Mouse (Mus musculus): ENCODE results near the gene Ehf. TPM values are rescaled to one million over a fixed set of nuclear protein-coding genes. Genes with fewer than 3 reads are reported as not detected.

The Ehf gene
- 0.08 and 0.19 TPM in 2 replicates for polyA plus RNA-seq (2015; fragmentation: Nextera tagmentation; extraction: Ambion mirVana)

DNA sequence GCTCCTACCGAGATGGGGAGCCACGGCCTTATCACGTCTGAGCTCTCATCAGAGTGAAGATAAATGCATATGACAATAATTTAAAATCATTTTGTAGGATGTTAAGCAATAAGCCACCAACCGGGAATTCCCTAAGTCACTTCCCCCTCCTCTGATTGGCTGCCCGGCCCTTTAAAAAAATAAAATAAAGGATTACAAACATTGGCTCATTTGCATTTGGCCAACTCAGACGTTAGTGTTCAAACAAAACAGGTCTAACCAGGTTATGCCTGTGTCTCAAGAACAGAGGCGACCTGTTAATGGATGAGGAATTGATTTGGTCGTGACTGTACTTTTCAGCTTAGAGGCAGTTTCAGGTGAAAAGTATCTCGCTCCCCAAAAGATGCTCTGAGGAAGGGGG is at the start of gene Ehf:
Gene Ehf (minus strand): TSS at position 147 of the 400 bp plus-strand sequence.
- Histone ChIP-seq H3K27me3 (no peaks in the 10 kb centered on the region), H3K36me3 (no peaks in the 10 kb centered on the region), H3K4me1 (replicated peaks) (peaks cover 62% of the 10 kb centered on the region), H3K4me2 (peak within 1 kb of the TSS; percentile 33), H3K27ac (no peak within 1 kb of the TSS), H3K4me3 (replicated peaks) (no peak within 1 kb of the TSS), H3K9me3 (replicated peaks) (no peaks in the 10 kb centered on the region), H3K9ac (no peak within 1 kb of the TSS)
- ATAC-seq (ENCODE audit: low read depth) (no peak), DNase-seq (no peak)
- WGBS (ENCODE audit: insufficient replicate concordance), result 30% methylated on average over 9 of the region's 9 CpGs

DNA sequence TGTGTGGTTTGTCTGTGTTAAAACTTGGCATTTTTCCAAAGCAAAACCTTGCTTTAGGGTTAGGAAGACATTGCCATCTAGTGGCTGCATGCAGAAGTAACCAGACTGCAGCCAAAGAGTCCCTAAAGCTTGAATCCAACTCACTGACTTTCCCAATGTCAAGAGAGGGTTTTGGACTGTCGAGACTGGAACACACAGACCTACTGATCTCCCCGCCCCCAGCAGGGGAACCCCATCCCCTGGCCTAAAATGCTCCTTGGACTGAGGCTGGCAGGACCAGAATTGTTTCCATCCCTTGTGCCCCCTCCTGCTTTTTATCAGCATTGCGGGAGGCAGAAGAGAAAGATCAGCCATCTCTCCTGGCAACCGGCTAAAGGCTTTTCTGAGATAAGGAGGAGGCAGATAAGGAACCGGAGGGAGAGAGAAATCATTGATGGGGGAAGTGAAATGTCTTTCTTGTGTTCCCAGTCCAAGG is 44.4 kb upstream of the Ehf start:
- H3K4me2 ChIP-seq, result 0 out of 2 replicates have a peak overlapping the region, but pooled peaks have one; percentile 1
- H3K36me3 ChIP-seq, result no peaks in the 10 kb centered on the region
- DNase-seq (no peak), ATAC-seq (ENCODE audit: low read depth) (no peak)
- peaks cover 10% of the 10 kb centered on the region for H3K4me1 ChIP-seq (replicated peaks)
- H3K27me3 ChIP-seq, result no peaks in the 10 kb centered on the region
- H3K4me3 ChIP-seq (replicated peaks), result no peak overlapping the region
- H3K9ac ChIP-seq, result no peak overlapping the region
- 2% methylated on average over 5 of the region's 5 CpGs for WGBS (ENCODE audit: insufficient replicate concordance)
- H3K9me3 ChIP-seq (replicated peaks), result no peaks in the 10 kb centered on the region
- no peak overlapping the region for H3K27ac ChIP-seq

DNA sequence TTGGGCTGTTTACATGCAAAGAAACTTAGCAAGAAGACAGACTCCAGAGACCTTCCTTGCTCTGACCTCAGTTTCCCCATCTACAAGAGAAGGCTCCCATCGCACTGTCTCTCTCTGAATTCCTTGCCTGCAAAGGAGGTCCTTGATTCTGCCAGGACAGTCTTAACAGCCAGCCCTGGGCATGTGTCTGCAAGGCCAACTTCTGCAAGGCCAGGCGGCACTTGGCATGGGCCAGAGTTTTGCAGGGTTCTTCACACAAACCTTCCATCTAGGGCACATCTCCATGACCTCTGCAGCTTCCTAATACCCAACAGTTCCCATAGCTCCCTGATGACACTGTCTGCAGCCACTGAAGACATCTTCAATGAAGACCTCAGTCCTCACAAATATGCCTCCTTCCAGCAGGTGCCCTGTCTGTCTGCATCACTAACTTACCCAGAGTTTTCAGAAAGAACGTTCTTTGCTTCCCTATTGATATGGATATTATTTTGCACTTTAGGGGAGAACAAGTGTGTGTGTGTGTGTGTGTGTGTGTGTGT is 43.7 kb upstream of the Ehf start:
- Histone ChIP-seq H3K36me3 (no peaks in the 10 kb centered on the region), H3K27me3 (no peaks in the 10 kb centered on the region), H3K4me3 (replicated peaks) (no peak overlapping the region), H3K4me2 (no peak overlapping the region), H3K4me1 (replicated peaks) (peaks cover 11% of the 10 kb centered on the region), H3K9me3 (replicated peaks) (no peaks in the 10 kb centered on the region), H3K27ac (no peak overlapping the region), H3K9ac (no peak overlapping the region)
- WGBS (ENCODE audit: insufficient replicate concordance), result 59% methylated on average over 3 of the region's 3 CpGs
- ATAC-seq (ENCODE audit: low read depth), result no peak
- DNase-seq, result no peak

DNA sequence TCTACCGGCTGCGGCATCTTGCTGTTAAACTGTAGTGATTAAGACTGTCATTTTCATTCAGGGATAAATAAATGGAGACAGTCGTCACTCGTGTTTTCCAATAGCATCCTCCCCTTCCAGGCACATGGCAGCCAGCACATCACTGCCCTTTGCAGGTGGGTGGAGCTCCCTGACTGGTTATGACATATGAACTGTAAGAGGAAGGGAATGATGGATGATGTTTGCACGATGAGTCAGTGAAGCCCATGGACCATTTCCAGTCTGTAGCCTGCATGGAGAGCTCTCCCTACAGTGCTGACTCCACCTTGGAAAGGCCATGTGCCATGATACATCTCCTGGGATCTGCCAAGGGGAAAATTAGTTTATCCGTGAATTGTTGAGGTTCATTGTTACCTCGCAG is 40.5 kb upstream of the Ehf start:
- no peaks in the 10 kb centered on the region for H3K9me3 ChIP-seq (replicated peaks)
- no peak for DNase-seq
- H3K27me3 ChIP-seq, result no peaks in the 10 kb centered on the region
- H3K4me1 ChIP-seq (replicated peaks), result peaks cover 38% of the 10 kb centered on the region
- H3K4me2 ChIP-seq, result no peak overlapping the region
- no peak overlapping the region for H3K9ac ChIP-seq
- ATAC-seq (ENCODE audit: low read depth), result no peak
- 69% methylated on average over 7 of the region's 7 CpGs for WGBS (ENCODE audit: insufficient replicate concordance)
- no peak overlapping the region for H3K4me3 ChIP-seq (replicated peaks)
- no peak overlapping the region for H3K27ac ChIP-seq
- no peaks in the 10 kb centered on the region for H3K36me3 ChIP-seq

DNA sequence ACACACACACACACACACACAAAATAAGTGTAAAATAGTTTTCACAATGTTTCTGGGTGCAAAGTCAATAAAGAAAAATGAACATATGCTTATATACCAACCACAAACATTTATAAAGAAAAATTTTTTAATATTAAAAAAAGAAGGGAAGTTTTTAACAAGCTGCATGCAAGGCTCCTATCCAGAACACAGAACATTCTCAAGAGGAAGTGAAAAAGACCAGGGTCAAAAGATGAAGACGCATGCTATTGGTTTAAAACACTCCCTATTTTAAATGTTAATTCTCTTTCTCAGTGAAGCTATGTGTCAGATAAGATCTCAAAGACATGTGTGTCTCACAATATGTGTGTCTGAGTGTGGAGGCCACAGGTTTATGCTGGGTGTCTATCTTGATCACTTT is 39.0 kb upstream of the Ehf start:
- Histone ChIP-seq H3K4me3 (replicated peaks) (no peak overlapping the region), H3K9me3 (replicated peaks) (no peaks in the 10 kb centered on the region), H3K27me3 (no peaks in the 10 kb centered on the region), H3K27ac (no peak overlapping the region), H3K4me2 (no peak overlapping the region), H3K9ac (no peak overlapping the region), H3K4me1 (replicated peaks) (peaks cover 46% of the 10 kb centered on the region), H3K36me3 (no peaks in the 10 kb centered on the region)
- 69% methylated on average over 1 of the region's 1 CpGs for WGBS (ENCODE audit: insufficient replicate concordance)
- ATAC-seq (ENCODE audit: low read depth) (no peak), DNase-seq (no peak)

DNA sequence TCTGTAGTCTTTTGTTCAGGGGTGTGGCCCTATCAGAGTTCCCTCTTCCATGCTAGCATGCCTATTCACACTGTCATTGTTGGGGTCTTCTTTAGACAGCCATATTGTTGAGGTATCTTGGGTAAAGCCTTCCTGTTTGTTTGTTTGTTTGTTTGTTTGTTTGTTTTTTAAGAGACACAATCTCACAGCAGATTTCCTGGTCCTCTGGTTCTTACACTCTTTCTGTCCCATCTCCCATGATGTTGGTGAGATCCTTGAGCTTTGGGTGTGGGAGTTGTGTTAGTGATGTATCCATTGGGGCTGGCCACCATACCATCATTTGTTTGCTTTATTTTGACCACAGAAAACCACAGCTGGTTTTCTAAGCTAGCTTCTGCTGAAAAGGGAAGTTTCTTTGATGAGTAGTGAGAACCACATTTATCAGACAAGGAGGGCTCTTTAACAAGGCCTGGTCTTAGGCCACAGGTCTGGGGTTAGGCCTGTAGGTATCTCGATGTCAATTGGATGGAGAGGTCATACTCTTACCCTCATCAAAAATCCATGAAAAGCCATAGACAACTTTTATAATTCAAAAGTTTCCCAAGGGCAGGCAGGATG is 38.4 kb upstream of the Ehf start:
- H3K36me3 ChIP-seq, result no peaks in the 10 kb centered on the region
- ATAC-seq (ENCODE audit: low read depth) (no peak), DNase-seq (no peak)
- H3K4me3 ChIP-seq (replicated peaks), result no peak overlapping the region
- peaks cover 53% of the 10 kb centered on the region for H3K4me1 ChIP-seq (replicated peaks)
- H3K9me3 ChIP-seq (replicated peaks), result no peaks in the 10 kb centered on the region
- no peaks in the 10 kb centered on the region for H3K27me3 ChIP-seq
- no peak overlapping the region for H3K4me2 ChIP-seq
- WGBS (ENCODE audit: insufficient replicate concordance), result 44% methylated on average over 1 of the region's 1 CpGs
- H3K9ac ChIP-seq, result no peak overlapping the region
- H3K27ac ChIP-seq, result no peak overlapping the region

DNA sequence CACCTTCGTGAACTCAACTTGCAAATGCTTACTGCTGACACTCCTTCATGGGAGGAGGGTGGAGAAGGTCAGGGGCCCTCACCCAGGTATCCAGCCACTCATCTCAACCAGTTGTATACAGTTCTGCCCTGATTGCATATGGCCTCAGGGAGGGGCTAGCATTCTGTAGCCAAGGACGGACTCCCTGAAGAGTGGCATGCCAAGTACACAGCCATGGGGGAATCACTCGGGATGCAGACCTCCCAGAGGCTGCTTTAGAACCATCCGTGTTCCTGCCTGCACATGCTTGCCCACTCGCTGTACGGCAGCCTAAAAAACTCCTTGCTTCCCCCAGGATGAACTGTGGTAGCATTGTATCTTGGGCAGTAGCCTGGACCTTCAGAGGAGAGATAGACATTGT is 35.6 kb upstream of the Ehf start:
- WGBS (ENCODE audit: insufficient replicate concordance), result 65% methylated on average over 6 of the region's 6 CpGs
- H3K9me3 ChIP-seq (replicated peaks), result no peaks in the 10 kb centered on the region
- H3K9ac ChIP-seq, result no peak overlapping the region
- peaks cover 53% of the 10 kb centered on the region for H3K4me1 ChIP-seq (replicated peaks)
- no peaks in the 10 kb centered on the region for H3K36me3 ChIP-seq
- no peak overlapping the region for H3K4me3 ChIP-seq (replicated peaks)
- DNase-seq (no peak), ATAC-seq (ENCODE audit: low read depth) (peak; percentile 7; the same call in 1 of the 2 replicates)
- H3K27ac ChIP-seq, result no peak overlapping the region
- no peaks in the 10 kb centered on the region for H3K27me3 ChIP-seq
- H3K4me2 ChIP-seq, result no peak overlapping the region

DNA sequence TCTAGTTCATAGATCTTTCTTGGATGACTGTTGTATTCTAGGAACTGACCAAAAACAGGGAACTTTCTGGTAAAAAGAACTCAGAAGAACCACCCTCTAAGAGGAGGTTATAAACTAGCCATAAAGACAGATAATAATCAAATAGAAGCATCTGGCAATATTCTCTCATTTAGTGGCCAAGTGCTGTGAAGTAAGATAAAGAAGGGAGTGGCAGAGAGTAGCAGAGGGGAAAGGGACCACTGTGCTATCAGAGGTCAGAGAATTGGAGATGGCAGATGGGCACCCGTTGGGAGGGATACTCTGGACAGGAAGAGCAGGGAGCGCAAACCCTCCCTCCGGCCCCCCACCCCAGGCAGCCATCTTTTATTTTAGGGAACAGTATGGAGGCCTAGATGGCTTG is 34.3 kb upstream of the Ehf start:
- H3K4me1 ChIP-seq (replicated peaks), result peaks cover 52% of the 10 kb centered on the region
- H3K27ac ChIP-seq, result no peak overlapping the region
- H3K4me2 ChIP-seq, result 0 out of 2 replicates have a peak overlapping the region, but pooled peaks have one; percentile 17
- no peaks in the 10 kb centered on the region for H3K27me3 ChIP-seq
- no peak overlapping the region for H3K9ac ChIP-seq
- ATAC-seq (ENCODE audit: low read depth) (peak; percentile 82), DNase-seq (no peak)
- no peaks in the 10 kb centered on the region for H3K36me3 ChIP-seq
- WGBS (ENCODE audit: insufficient replicate concordance), result 38% methylated on average over 3 of the region's 3 CpGs
- no peak overlapping the region for H3K4me3 ChIP-seq (replicated peaks)
- no peaks in the 10 kb centered on the region for H3K9me3 ChIP-seq (replicated peaks)

DNA sequence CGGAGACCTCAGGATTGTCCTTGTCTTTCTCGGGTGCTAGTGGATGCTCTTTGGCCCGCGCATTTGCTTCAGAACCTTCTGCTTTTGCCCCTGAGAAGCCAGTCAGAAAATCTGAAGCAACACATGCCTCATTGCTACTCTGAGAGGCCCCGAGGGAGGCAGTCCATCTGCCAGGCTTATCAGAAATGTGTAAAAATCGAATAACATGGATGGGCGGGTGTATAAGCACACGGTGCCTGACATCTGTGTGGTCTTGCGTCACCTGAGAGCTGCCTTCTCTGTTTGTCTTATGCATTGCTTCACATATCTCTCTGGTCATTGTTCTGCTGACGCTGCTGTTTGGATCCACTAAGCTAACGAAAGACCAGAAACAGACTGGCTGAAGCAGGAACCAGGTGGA is 33.5 kb upstream of the Ehf start:
- WGBS (ENCODE audit: insufficient replicate concordance), result 54% methylated on average over 11 of the region's 11 CpGs

DNA sequence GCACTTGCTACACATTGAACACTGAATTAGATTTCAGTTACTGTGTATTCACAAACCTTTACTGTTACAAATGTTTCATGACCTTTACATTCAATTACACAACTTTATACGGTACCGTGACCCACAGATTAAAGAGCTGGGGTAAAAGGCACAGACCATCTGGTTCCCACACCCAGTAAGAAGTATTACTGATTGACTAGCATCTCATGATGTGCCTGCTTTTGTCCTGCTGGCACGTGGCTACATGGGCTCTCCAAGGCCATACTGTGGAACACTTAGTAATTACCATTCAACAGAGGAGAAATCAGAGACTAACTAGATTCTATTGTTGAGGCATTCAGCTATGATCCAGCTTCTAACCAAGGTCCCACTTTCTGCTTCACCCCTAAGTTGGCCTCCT is 32.9 kb upstream of the Ehf start:
- no peak overlapping the region for H3K4me3 ChIP-seq (replicated peaks)
- H3K36me3 ChIP-seq, result no peaks in the 10 kb centered on the region
- no peaks in the 10 kb centered on the region for H3K27me3 ChIP-seq
- no peak overlapping the region for H3K27ac ChIP-seq
- no peaks in the 10 kb centered on the region for H3K9me3 ChIP-seq (replicated peaks)
- H3K9ac ChIP-seq, result no peak overlapping the region
- WGBS (ENCODE audit: insufficient replicate concordance), result 78% methylated on average over 3 of the region's 3 CpGs
- H3K4me1 ChIP-seq (replicated peaks), result peaks cover 43% of the 10 kb centered on the region
- DNase-seq (no peak), ATAC-seq (ENCODE audit: low read depth) (no peak)
- no peak overlapping the region for H3K4me2 ChIP-seq

More for the DNA sequence above, 33.5 kb upstream of the Ehf start:
- no peaks in the 10 kb centered on the region for H3K27me3 ChIP-seq
- H3K36me3 ChIP-seq, result no peaks in the 10 kb centered on the region
- H3K27ac ChIP-seq, result 0 out of 2 replicates have a peak overlapping the region, but pooled peaks have one; percentile 48
- H3K4me3 ChIP-seq (replicated peaks), result no peak overlapping the region
- no peaks in the 10 kb centered on the region for H3K9me3 ChIP-seq (replicated peaks)
- H3K9ac ChIP-seq, result no peak overlapping the region
- peaks cover 49% of the 10 kb centered on the region for H3K4me1 ChIP-seq (replicated peaks)
- peak; percentile 37 for DNase-seq
- no peak overlapping the region for H3K4me2 ChIP-seq
- ATAC-seq (ENCODE audit: low read depth), result peak; percentile 77

DNA sequence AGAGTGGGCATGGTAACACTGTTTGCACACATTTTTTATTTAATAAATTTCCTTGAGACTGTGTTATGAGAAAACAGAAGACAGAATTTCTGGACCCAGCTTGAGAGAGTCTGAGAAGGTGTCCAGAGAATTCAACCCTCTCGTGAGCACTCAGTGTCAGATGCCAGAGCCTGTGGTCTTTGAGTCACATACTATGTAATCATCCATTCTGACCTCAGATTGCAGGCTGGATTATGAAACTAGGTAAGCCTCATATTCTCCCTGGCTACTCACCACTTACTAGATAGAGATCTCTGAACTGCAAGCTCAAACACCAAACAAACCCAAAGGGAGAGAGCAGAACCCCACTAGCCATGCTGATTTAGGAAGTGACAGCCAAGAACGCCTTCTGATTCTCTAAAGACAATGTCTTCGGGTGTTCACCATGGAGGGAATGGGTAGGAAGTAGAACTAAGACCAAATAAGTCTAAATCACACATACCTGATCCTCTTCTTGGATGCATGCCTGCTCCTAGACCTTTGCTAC is 28.7 kb upstream of the Ehf start:
- H3K9me3 ChIP-seq (replicated peaks), result no peaks in the 10 kb centered on the region
- ATAC-seq (ENCODE audit: low read depth) (no peak), DNase-seq (no peak)
- WGBS (ENCODE audit: insufficient replicate concordance), result 56% methylated on average over 3 of the region's 3 CpGs
- no peak overlapping the region for H3K27ac ChIP-seq
- H3K27me3 ChIP-seq, result no peaks in the 10 kb centered on the region
- no peaks in the 10 kb centered on the region for H3K36me3 ChIP-seq
- no peak overlapping the region for H3K4me2 ChIP-seq
- H3K4me1 ChIP-seq (replicated peaks), result peaks cover 24% of the 10 kb centered on the region
- H3K4me3 ChIP-seq (replicated peaks), result no peak overlapping the region
- no peak overlapping the region for H3K9ac ChIP-seq

DNA sequence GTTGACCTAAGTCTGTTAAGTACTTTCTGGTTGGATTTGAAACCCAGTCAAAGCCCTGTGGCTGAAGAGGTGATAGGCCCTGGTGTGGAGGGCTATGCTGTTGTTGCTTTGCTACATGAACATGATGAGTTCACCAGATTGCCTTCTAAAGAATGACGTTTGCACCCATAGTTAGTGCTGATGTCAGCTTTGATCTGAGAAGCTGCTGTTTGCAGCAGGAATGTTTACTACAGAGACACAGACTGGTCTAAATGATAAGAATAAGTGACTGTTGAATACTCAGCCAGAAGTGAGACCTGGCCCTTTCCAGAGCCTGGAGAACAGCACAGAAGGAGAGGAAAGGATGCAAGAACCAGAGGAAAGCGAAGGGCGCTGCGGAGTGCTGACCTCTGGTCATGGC is 25.7 kb upstream of the Ehf start:
- no peak overlapping the region for H3K9ac ChIP-seq
- no peaks in the 10 kb centered on the region for H3K36me3 ChIP-seq
- H3K27me3 ChIP-seq, result no peaks in the 10 kb centered on the region
- WGBS (ENCODE audit: insufficient replicate concordance), result 65% methylated on average over 4 of the region's 4 CpGs
- H3K9me3 ChIP-seq (replicated peaks), result no peaks in the 10 kb centered on the region
- ATAC-seq (ENCODE audit: low read depth) (peak; percentile 63), DNase-seq (no peak)
- H3K4me1 ChIP-seq (replicated peaks), result peaks cover 39% of the 10 kb centered on the region
- H3K4me2 ChIP-seq, result no peak overlapping the region
- H3K27ac ChIP-seq, result no peak overlapping the region
- no peak overlapping the region for H3K4me3 ChIP-seq (replicated peaks)
